Mouse (Mus musculus) adipocyte (in vitro differentiated cells): ENCODE results near the gene Hk1.

Source experiments
- DNase-seq: peaks from one replicate; pipeline ENCODE4 v3.0.0-alpha.2; 2016; ENCODE audit warnings: low spot score

Gene Hk1

DNA sequence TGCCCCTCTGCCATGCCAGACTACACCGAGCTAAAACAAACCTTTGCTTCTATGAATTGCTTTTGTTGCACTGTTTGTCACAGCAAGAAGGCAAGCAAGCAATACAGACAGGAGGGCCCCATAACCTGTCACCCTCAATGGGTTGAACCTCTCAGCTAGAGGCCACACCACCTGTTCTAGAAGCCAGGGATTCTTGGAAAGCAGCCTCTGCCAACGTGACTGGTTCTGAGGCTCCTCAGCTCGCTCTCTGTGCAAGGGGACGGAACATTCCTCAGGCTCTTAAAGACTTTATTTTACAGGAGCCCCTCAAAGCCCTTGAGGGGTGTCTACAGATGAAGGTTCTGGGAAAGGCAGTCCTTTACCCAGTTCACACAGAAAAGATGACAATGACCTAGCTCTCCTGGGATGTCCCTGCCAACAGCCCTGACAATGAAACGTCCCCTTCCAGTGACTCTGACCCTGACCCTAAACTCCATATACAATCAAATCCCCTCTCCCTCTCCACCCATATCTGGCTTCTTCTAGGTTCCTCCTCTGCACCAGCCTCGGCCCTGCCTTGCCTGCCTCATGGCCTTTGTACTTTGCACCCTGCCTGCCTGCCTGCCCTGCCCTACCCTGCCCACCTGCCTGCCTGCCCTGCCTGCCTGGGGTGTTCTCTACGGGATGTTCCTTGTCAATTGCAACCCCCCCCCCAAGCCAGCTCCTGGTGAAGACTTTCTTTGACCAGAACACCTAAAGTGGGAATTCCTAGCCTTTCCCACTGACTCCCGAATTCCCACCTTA lies 158.8 kb downstream of the Hk1 start:
- DNase-seq = no peak
